Mouse (Mus musculus): Measurements from ENCODE around the gene Vmn1r172. TPM values are rescaled to one million over a fixed set of nuclear protein-coding genes. Genes with fewer than 3 reads are reported as not detected.
"Not testable (repeated sequence)": the region's sequence is repeated elsewhere in the genome, so short reads cannot be mapped to it uniquely, and the experiment has no call there.

The Vmn1r172 gene
- not detected in 2 replicates for polyA plus RNA-seq (2015; fragmentation: Nextera tagmentation; extraction: Ambion mirVana)

- H3K9ac ChIP-seq: no peak within 1 kb of the TSS
- 70% methylated on average over 2 of the region's 2 CpGs for WGBS
- no peak for ATAC-seq
- peaks cover 2% of the 10 kb centered on the region for H3K9me3 ChIP-seq (replicated peaks)
- H3K4me2 ChIP-seq: no peak within 1 kb of the TSS
- H3K27ac ChIP-seq: no peak within 1 kb of the TSS
- H3K36me3 ChIP-seq (ENCODE audit: poor library complexity, severe bottlenecking): no peaks in the 10 kb centered on the region
- H3K27me3 ChIP-seq: no peaks in the 10 kb centered on the region
- no peak within 1 kb of the TSS for H3K4me3 ChIP-seq
- no peaks in the 10 kb centered on the region for H3K4me1 ChIP-seq
Measured at GRCm38 (mm10) chr7:23658016-23658415, at the start of gene Vmn1r172. TSS of gene Vmn1r172 (plus strand) at chr7:23658316.

- Histone ChIP-seq H3K9ac (no peak within 1 kb of the TSS), H3K9me3 (replicated peaks) (peaks cover 16% of the 10 kb centered on the region), H3K4me1 (no peaks in the 10 kb centered on the region), H3K4me2 (no peak within 1 kb of the TSS), H3K27ac (no peak within 1 kb of the TSS), H3K27me3 (no peaks in the 10 kb centered on the region), H3K4me3 (no peak within 1 kb of the TSS), H3K36me3 (ENCODE audit: poor library complexity, severe bottlenecking) (no peaks in the 10 kb centered on the region)
- ATAC-seq: no peak
Measured at GRCm38 (mm10) chr7:23630422-23630821, 27.7 kb upstream of the Vmn1r172 start, which contains the start of gene Vmn1r171. TSS of gene Vmn1r171 (plus strand) at chr7:23630722.

- 56% methylated on average over 1 of the region's 1 CpGs for WGBS
- H3K36me3 ChIP-seq (ENCODE audit: poor library complexity, severe bottlenecking); ATAC-seq; H3K4me2 ChIP-seq; H3K27ac ChIP-seq; H3K9me3 ChIP-seq (replicated peaks); H3K27me3 ChIP-seq; H3K9ac ChIP-seq; H3K4me1 ChIP-seq; H3K4me3 ChIP-seq: not testable (repeated sequence)
Measured at GRCm38 (mm10) chr7:23700403-23700802, 42.3 kb downstream of the Vmn1r172 start, which contains the start of gene Vmn1r173. TSS of gene Vmn1r173 (plus strand) at chr7:23700703.

Other genes starting within 250 kb of the Vmn1r172 start
- not detected in 2 replicates for gene Vmn1r167, start 151.1 kb upstream of the Vmn1r172 start, polyA plus RNA-seq (2015; fragmentation: Nextera tagmentation; extraction: Ambion mirVana)
- not detected in 2 replicates for gene Vmn1r168, start 118.6 kb upstream of the Vmn1r172 start, polyA plus RNA-seq (2015; fragmentation: Nextera tagmentation; extraction: Ambion mirVana)
- gene Vmn1r169, start 82.8 kb upstream of the Vmn1r172 start, polyA plus RNA-seq (2015; fragmentation: Nextera tagmentation; extraction: Ambion mirVana): not detected in 2 replicates
- gene Vmn1r170, start 52.1 kb upstream of the Vmn1r172 start, polyA plus RNA-seq (2015; fragmentation: Nextera tagmentation; extraction: Ambion mirVana): not detected in 2 replicates
- gene Vmn1r171, start 27.6 kb upstream of the Vmn1r172 start, polyA plus RNA-seq (2015; fragmentation: Nextera tagmentation; extraction: Ambion mirVana): not detected in 2 replicates
- gene Vmn1r173, start 42.4 kb downstream of the Vmn1r172 start, polyA plus RNA-seq (2015; fragmentation: Nextera tagmentation; extraction: Ambion mirVana): not detected in 2 replicates
- not detected in 2 replicates for gene Vmn1r174, start 94.0 kb downstream of the Vmn1r172 start, polyA plus RNA-seq (2015; fragmentation: Nextera tagmentation; extraction: Ambion mirVana)
- gene Vmn1r175, start 152.3 kb downstream of the Vmn1r172 start, polyA plus RNA-seq (2015; fragmentation: Nextera tagmentation; extraction: Ambion mirVana): not detected in 2 replicates
- not detected in 2 replicates for gene Vmn1r176, start 179.1 kb downstream of the Vmn1r172 start, polyA plus RNA-seq (2015; fragmentation: Nextera tagmentation; extraction: Ambion mirVana)
- not detected in 2 replicates for gene Vmn1r177, start 208.1 kb downstream of the Vmn1r172 start, polyA plus RNA-seq (2015; fragmentation: Nextera tagmentation; extraction: Ambion mirVana)
- not detected in 2 replicates for gene Vmn1r178, start 233.7 kb downstream of the Vmn1r172 start, polyA plus RNA-seq (2015; fragmentation: Nextera tagmentation; extraction: Ambion mirVana)